Comparison of ENCODE assay signal across 8 mouse cellular contexts in genomic region chr2:156775455-156776435, GRCm38 (mm10). TPM values are rescaled to one million over a fixed set of nuclear protein-coding genes. Genes with fewer than 3 reads are reported as not detected.
DNase-seq lines count a peak whose midpoint lies in the region; ATAC-seq and TF ChIP-seq lines count a peak whose summit lies in the region.

No protein-coding gene starts in this region.

- no peaks in the 10 kb centered on the region for H3K9me3 ChIP-seq in forebrain, embryonic 12.5 days
- no peaks in the 10 kb centered on the region for H3K9me3 ChIP-seq in intestine, postnatal 0 days (ENCODE audit: control insufficient read depth)
- no peaks in the 10 kb centered on the region for H3K9me3 ChIP-seq in neural tube, embryonic 13.5 days

- peak overlapping the region; percentile 75 for H3K4me2 ChIP-seq in forebrain, embryonic 12.5 days
- H3K4me2 ChIP-seq in intestine, postnatal 0 days (replicated peaks; ENCODE audit: low read depth) = peak overlapping the region; percentile 49
- peak overlapping the region; percentile 66 for H3K4me2 ChIP-seq in neural tube, embryonic 13.5 days

- 31% methylated on average over 17 of the region's 17 CpGs for WGBS in lung, adult 2 months
- 38% methylated on average over 17 of the region's 17 CpGs for WGBS in forebrain, embryonic 12.5 days
- WGBS in intestine, postnatal 0 days = 33% methylated on average over 17 of the region's 17 CpGs
- WGBS in neural tube, embryonic 13.5 days = 32% methylated on average over 17 of the region's 17 CpGs

- DNase-seq in lung, adult 2 months = no peak
- DNase-seq in lung, postnatal 36 days = no peak
- no peak for DNase-seq in cerebellum, adult 18-20 months
- DNase-seq in layer of hippocampus, postnatal 36 days = no peak
- DNase-seq in thymus, adult 18-20 months = no peak

- peak overlapping the region; percentile 60 for H3K9ac ChIP-seq in forebrain, embryonic 12.5 days
- peak overlapping the region; percentile 64 for H3K9ac ChIP-seq in intestine, postnatal 0 days (ENCODE audit: low read depth, low read length)
- peak overlapping the region; percentile 70 for H3K9ac ChIP-seq in neural tube, embryonic 13.5 days

- H3K36me3 ChIP-seq in forebrain, embryonic 12.5 days (replicated peaks) = no peaks in the 10 kb centered on the region
- H3K36me3 ChIP-seq in intestine, postnatal 0 days (ENCODE audit: control insufficient read depth, insufficient read depth) = no peaks in the 10 kb centered on the region
- no peaks in the 10 kb centered on the region for H3K36me3 ChIP-seq in neural tube, embryonic 13.5 days

- ATAC-seq in forebrain, embryonic 12.5 days (ENCODE audit: low FRiP score) = no peak; the same call in 1 of the 2 replicates
- no peak for ATAC-seq in intestine, postnatal 0 days
- ATAC-seq in neural tube, embryonic 13.5 days (ENCODE audit: low read depth) = no peak; the same call in 1 of the 2 replicates

- H3K27me3 ChIP-seq in forebrain, embryonic 12.5 days = peaks cover 15% of the 10 kb centered on the region
- H3K27me3 ChIP-seq in intestine, postnatal 0 days (replicated peaks; ENCODE audit: control insufficient read depth, insufficient read depth, low read length) = no peaks in the 10 kb centered on the region
- peaks cover 12% of the 10 kb centered on the region for H3K27me3 ChIP-seq in neural tube, embryonic 13.5 days

- peak overlapping the region; percentile 42; the same call in 1 of the 2 replicates for H3K27ac ChIP-seq in forebrain, embryonic 12.5 days
- H3K27ac ChIP-seq in intestine, postnatal 0 days (ENCODE audit: low read depth, low read length) = peak overlapping the region; percentile 67
- peak overlapping the region; percentile 74; the same call in 1 of the 2 replicates for H3K27ac ChIP-seq in neural tube, embryonic 13.5 days (replicated peaks)

- peak overlapping the region; percentile 39 for H3K4me3 ChIP-seq in lung, adult 2 months (replicated peaks; ENCODE audit: extremely low read depth, low read depth, low read length)
- H3K4me3 ChIP-seq in forebrain, embryonic 12.5 days (replicated peaks) = peak overlapping the region; percentile 40
- peak overlapping the region; percentile 41 for H3K4me3 ChIP-seq in intestine, postnatal 0 days (ENCODE audit: low read depth, low read length)
- peak overlapping the region; percentile 35 for H3K4me3 ChIP-seq in neural tube, embryonic 13.5 days

- TF ChIP-seq POLR2A in lung, adult 2 months (IDR thresholded peaks at IDR 0.05; ENCODE audit: borderline replicate concordance, extremely low read depth, low read depth, low read length) = no peak

- TF ChIP-seq CTCF in lung, adult 2 months (IDR thresholded peaks at IDR 0.05; ENCODE audit: insufficient read depth, low read length) = no peak
- no peak for TF ChIP-seq CTCF in intestine, postnatal 0 days (IDR thresholded peaks at IDR 0.05; ENCODE audit: low read depth)

- peaks cover 3% of the 10 kb centered on the region; the same call in 1 of the 2 replicates for H3K4me1 ChIP-seq in lung, adult 2 months (ENCODE audit: control insufficient read depth, insufficient read depth, low read length)
- peaks cover 27% of the 10 kb centered on the region for H3K4me1 ChIP-seq in forebrain, embryonic 12.5 days
- H3K4me1 ChIP-seq in intestine, postnatal 0 days (replicated peaks; ENCODE audit: control insufficient read depth, insufficient read depth, low read length) = 0 out of 2 replicates have a peak, but pooled peaks cover 10% of the 10 kb centered on the region
- peaks cover 45% of the 10 kb centered on the region for H3K4me1 ChIP-seq in neural tube, embryonic 13.5 days (replicated peaks)

RNA-seq across cellular contexts. Expression of gene Myl9, which starts 0.5 kb away (rescaled TPM):
- polyA plus RNA-seq in lung, adult 2 months (2012; rRNA removed) = 174 and 258 TPM in 2 replicates
- polyA plus RNA-seq in forebrain, embryonic 12.5 days (2016; fragmentation: Nextera tagmentation; extraction: Ambion mirVana) = 61.4 and 95.4 TPM in 2 replicates
- 1,325 and 1,382 TPM in 2 replicates for polyA plus RNA-seq in intestine, postnatal 0 days (2015; fragmentation: Nextera tagmentation; extraction: Ambion mirVana)
- 55.2 and 56.0 TPM in 2 replicates for polyA plus RNA-seq in neural tube, embryonic 13.5 days (2015; fragmentation: Nextera tagmentation; extraction: Ambion mirVana)
- 10 to 100 TPM; 16.3 to 17.0 TPM for total RNA-seq in layer of hippocampus, postnatal 36 days (2021)
